Mouse (Mus musculus) right cerebral cortex, adult 2 months (tissue): ENCODE measurements around the gene 6030408B16Rik.
"Not testable (repeated sequence)": the region's sequence is repeated elsewhere in the genome, so short reads cannot be mapped to it uniquely, and the experiment has no call there.

ENCODE experiments used
- DNase-seq, 2 experiments: peaks; one replicate each; pipeline ENCODE4 v3.0.0; 2021 to 2022; ENCODE audit warnings: low spot score in 2 of 2

The 6030408B16Rik gene

DNA sequence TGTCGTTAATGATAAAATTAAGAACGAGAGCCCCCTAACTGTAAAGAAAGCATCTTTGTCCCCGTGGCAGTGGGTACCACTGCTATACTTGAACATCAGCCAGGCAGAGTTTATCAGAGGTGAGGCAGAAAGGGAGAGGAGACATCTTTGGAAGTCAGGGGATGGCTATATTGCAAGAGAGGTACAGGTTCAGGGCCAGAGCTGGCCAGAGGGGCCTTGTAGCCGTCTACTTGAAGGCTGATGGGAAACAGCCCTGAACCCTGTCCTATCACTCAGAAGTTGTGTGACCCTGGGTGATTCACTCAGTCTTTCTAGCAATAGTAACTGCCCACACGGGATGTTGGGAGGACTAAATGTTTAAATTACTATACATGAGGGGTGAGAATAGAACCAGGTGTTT is 28.1 kb downstream of the 6030408B16Rik start:
- DNase-seq: no peak

DNA sequence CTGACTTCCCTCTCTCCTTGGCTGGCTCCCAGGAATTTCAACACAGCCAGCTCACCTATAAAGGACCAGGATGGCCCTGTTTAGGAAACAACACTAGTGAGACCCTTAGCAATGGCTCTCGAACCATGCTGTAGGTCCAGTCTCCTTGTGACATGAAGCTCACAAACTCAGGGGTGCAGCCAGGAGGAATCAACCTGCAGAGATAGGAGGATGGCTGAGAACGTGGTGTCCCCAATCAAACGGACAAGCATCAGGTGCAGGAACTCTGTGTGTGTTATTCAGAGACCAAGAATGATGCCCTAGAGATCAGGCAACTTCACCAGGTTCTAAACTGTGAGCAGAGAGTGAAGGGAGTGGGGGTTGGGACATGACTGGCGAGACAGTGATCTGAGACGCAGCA is 29.1 kb downstream of the 6030408B16Rik start:
- DNase-seq: no peak

DNA sequence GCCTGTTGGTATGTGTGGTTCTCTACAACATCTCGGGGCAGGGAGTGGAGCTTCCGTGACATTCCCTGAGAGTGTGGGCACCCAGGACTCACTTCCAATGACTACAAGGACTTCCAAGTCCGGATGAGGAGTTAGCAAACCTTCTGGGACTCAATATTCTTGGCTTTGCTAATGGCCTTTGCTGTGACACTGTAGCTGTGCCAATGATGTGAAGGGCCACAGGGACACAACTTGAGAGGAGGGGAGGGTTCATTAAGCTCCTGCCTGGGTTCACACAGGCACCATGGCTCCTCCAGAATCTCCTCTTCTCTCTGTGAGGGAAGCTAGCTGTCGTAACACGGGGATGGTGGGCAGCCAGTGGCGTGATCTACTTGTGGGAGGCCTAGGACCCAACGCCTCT is 29.6 kb downstream of the 6030408B16Rik start:
- DNase-seq: no peak

GRCm38 (mm10) chr15:101323511-101323910 is 30.5 kb downstream of the 6030408B16Rik start:
- DNase-seq: no peak

- not testable (repeated sequence) for DNase-seq
These were observed 31.4 kb downstream of the 6030408B16Rik start for GRCm38 (mm10) chr15:101324409-101324808.

DNA sequence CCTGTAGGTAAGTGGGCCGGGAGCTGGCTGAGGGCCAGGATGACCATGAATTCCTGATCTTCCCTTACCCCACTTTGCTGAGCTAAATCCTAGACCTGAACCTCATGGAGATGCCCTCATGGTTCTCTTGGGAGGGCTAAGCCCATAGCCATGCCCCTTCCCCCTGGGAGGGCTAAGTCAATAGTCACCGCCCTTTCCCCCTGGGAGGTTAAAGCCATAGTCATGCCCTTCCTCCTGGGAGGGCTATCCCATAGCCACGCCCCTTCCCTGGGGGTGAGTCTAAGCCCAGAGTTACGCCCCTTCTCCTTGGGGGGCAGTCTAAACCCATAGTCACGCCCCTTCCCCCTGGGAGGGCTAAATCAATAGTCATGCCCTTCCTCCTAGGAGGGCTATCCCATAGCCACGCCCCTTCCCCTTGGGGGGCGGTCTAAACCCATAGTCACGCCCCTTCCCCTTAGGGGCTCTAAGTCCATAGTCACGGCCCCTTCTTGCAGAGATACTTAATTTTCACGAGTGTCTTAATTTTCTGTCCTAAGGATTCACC is 33.1 kb downstream of the 6030408B16Rik start:
- DNase-seq: no peak

GRCm38 (mm10) chr15:101327282-101327681 is 34.3 kb downstream of the 6030408B16Rik start:
- DNase-seq: peak; percentile 78 to 90

DNA sequence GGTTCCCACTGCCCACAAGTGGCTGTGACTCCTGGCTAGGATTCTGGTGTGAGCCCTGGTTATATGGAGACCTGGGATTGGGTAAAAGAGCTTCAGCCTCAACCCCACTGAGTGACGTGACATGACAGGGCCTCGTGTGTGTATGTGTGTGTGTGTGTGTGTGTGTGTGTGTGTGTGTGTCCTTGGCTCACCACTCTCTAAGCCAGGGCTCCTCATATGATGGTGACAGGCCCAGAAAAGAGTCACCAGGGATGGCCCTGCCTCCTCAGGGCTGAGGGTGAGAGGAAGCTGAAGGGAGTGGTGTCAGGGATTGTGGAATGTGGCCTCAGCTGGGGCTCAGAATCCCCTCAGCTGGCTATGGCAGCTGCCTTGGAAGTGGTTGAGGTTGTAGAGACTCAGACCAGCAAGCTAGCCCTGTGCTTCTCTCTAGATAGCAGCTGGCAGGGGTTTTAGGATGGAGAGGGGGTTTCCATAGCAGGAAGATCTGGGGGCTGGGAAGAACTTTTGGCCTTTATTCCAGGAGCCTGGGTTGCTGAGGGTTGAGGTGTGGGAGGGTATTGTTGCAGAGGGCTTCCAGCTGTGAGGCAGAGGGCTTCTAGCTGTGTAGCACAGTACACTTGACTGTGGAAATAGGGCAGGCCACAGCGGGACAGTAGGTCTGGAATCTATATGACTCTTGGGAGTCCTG is 36.0 kb downstream of the 6030408B16Rik start:
- no peak for DNase-seq

GRCm38 (mm10) chr15:101329564-101329892 is 36.5 kb downstream of the 6030408B16Rik start:
- no peak for DNase-seq

DNA sequence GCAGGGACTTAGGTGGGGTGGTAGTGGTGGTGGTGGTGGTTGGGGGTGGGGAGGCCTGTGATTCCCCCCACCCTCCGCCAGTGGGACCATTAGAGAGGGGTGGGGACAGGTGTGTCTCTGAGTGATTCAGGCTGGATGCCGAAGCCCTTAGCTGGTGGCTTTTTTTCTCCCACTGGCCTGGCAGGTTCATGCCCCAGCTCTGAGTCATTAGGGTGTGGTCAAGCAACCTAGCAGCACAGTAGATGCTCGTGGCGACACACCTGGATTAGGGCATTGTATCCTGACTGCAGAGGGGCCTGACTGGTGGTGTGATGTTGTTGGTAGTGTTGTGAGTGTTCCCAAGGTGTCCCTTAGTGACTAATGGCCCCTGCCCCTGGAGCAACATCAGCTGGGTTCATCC is 38.1 kb downstream of the 6030408B16Rik start:
- DNase-seq: no peak

GRCm38 (mm10) chr15:101332370-101332769 is 39.4 kb downstream of the 6030408B16Rik start:
- DNase-seq: no peak

- no peak for DNase-seq
These were observed 40.2 kb downstream of the 6030408B16Rik start for GRCm38 (mm10) chr15:101333165-101333564.

DNA sequence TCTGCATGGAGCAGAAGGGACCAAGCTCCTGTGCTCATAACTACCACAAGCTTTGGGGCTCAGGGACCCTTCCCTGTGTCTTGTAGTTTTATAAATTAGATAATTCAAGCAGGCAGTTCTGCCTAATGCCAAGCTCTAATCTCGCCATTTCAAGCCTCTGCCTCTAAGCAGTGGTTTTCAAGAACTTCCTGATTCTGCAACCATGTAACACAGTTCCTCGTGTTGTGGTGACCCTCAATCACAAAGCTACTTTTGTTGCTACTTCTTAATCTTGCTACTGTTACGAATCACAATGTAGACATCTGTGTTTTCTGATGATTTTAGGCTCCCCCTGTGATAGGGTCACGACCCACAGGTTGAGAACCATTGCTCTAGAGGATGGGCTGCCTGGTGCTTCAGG is 40.6 kb downstream of the 6030408B16Rik start:
- DNase-seq: no peak

DNA sequence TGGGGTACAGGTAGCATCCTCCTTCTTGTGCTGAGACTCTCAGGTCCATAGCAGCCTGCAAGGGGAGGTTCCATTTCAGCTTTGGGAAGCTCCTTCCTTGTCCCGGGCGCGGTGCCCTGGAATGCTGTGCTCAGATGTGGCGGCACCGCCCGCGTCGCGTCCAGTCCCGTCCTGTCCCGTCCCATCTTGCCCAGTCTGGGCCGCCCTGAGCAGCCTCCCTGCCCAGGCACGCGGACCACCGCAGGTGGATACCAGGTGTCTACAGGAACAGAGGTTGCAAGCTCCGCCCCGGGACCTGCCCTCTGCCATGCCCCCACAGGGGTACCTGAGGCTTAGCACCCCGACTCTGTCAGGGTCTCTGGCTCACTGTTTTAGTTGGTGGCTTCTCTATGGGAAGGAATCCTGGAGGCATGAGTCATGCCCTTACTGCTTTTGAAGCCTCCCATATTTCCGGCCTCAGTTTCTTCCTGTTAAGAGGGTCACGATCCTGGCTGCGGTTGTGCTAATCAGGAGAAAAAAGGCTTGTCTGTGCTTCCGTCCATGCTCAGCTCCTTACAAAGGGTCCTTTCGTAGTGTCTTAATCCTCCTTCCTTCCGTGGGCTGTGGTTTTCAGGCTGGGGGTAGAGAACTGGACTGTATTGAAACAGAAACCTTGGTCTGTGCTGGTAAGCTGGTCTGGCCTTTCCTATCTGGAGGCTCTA is 43.6 kb downstream of the 6030408B16Rik start:
- DNase-seq: no peak

- no peak for DNase-seq
These were observed 45.3 kb downstream of the 6030408B16Rik start for GRCm38 (mm10) chr15:101338359-101338758.

DNA sequence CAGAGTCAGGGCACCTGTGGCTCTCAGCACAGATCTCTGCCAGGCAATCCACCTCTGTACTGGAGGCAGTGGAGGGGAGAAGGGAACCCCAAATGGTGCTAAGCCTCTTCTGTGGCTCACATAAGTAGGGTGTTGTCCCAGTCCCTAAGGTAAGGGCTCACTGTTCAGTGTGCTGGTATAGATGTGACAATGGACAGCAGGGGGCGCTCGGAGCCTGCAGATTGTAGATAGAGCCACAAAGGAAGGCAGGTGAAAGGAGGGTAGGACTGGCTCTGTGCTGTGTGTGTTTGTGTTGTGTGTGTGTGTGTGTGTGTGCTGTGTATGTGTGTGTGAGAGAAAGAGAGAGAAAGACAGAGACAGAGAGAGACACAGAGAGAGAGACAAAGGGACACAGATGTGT is 46.5 kb downstream of the 6030408B16Rik start:
- DNase-seq: peak; percentile 93 to 95

DNA sequence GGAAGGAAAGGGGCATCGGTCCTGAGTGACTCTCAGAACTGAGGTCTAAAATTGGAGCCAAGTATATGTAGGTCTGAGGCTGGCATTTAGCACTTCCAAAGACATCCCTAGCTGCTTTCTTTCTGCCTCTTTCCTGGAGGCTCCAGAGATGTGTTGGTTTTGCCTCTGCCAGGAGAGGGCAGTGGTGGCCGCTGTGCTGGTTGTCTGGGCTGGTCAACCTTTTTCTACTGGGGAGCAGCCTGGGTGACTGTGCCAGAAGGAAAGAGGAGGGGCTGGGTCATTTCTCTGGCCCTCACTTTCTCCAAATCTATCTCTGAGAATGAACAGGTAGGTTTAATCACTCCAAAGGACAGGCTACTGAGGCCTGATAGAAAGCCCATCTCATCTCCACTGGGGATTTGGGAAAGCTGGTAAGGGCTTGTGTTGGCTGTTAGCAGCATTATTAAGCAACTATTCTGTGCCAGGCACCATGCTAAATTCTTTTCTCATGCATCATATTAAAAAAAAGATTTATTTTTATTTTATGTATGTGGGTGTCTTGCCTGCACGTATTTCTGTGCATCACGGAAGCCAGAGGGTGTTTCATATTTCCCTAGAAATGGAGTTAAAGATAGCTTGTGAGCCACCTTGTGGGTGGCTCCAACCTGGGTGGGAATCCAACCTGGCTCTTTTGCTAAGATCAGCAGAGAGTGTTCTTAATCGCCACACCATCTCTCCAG is 48.9 kb downstream of the 6030408B16Rik start:
- peak; percentile 73 to 77 for DNase-seq
